Mouse (Mus musculus): ENCODE data around the gene Gm49378. TPM values are rescaled to one million over a fixed set of nuclear protein-coding genes. Genes with fewer than 3 reads are reported as not detected.
A peak's percentile ranks its signal among the peaks of the same experiment; 100 is the strongest.

Gm49378 gene
- polyA plus RNA-seq, 1 experiment from 2014 or later: 2.1 TPM

DNA sequence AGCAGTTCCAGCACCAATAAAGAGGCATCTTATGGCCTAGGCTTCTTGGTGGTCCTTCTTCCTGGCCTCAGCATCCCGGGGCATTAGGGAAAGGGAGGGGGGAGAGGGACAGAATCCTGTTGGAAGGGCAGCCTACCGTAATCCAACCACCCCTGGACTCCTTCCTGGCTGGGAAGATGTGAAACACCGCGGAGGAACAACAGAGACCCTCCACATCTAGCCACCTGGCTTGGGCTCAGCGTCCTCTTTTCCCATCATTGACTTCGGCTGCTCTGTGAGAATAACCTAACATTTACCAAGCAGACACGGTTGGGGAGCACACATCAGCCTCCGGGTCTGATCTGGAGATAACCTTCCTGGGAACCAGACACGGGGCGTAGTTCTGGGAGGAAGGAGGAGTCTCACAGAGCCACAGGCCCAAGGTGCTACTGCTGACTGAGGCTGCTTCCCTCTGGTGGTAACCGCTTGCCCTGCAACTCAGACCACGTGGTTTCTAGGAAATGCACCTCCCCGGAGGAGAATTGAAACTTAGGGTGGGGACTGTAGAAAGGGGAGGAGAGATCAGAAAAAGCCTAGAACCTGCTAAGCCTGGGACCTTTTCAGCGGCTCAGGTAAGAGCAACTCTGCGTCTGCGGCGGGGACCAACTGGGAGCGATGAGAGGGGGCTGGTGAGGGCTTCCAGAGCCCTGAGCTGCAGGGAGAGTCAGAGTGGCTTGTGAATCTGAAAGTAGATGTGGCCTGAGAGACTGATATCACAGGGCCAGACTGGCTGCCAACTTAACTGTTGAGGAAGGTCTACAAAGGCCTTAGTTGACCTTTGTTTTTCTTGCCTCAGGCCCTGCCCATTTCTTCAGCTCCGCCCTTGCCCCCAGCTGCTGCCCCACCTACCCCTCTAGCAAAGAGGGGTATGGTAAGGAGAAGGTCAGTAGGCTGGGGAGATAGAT lies 33.8 kb downstream of the Gm49378 start:
- WGBS: 14% methylated on average over 19 of the region's 19 CpGs
- peaks cover 59% of the 10 kb centered on the region for H3K36me3 ChIP-seq
- peak; percentile 82 for ATAC-seq (replicated peaks; ENCODE audit: insufficient number of reproducible peaks, insufficient read depth, low FRiP score, low read depth)

DNA sequence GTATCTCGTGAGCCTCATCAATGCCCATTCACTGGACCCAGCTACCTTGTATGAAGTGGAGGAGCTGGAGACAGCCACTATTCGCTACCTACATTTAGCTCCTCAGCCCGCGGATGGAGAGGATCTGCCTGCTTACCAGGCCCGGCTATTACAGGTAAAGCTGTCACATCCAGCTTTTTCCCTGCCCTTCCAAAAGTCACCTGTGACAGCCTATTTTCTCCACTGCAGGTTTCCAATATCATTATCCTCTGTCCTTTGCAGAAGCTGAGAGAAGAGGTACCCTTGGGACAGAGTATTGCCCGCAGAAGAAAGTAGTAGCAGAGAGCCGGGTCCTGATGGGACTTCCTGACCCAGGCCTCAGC lies 34.4 kb downstream of the Gm49378 start, which contains the start of gene Irf9:
TSS of gene Irf9 (plus strand) at position 301 of the 362 bp plus-strand sequence.
- H3K27ac ChIP-seq: peak within 1 kb of the TSS; percentile 82
- peak within 1 kb of the TSS; percentile 69 for H3K9ac ChIP-seq
- H3K27me3 ChIP-seq: no peaks in the 10 kb centered on the region
- ATAC-seq (replicated peaks; ENCODE audit: insufficient number of reproducible peaks, insufficient read depth, low FRiP score, low read depth): no peak
- H3K9me3 ChIP-seq (replicated peaks): no peaks in the 10 kb centered on the region
- WGBS: 83% methylated on average over 7 of the region's 7 CpGs
- peak within 1 kb of the TSS; percentile 55 for H3K4me3 ChIP-seq
- H3K4me2 ChIP-seq: peak within 1 kb of the TSS; percentile 75
- H3K36me3 ChIP-seq: peaks cover 61% of the 10 kb centered on the region
- H3K4me1 ChIP-seq (replicated peaks): peaks cover 18% of the 10 kb centered on the region

More for the DNA sequence above, 33.8 kb downstream of the Gm49378 start:
- Histone ChIP-seq H3K4me2 (peak overlapping the region; percentile 75), H3K4me1 (replicated peaks) (peaks cover 18% of the 10 kb centered on the region), H3K27ac (peak overlapping the region; percentile 82), H3K9me3 (replicated peaks) (no peaks in the 10 kb centered on the region), H3K9ac (peak overlapping the region; percentile 69), H3K27me3 (no peaks in the 10 kb centered on the region), H3K4me3 (peak overlapping the region; percentile 55)

DNA sequence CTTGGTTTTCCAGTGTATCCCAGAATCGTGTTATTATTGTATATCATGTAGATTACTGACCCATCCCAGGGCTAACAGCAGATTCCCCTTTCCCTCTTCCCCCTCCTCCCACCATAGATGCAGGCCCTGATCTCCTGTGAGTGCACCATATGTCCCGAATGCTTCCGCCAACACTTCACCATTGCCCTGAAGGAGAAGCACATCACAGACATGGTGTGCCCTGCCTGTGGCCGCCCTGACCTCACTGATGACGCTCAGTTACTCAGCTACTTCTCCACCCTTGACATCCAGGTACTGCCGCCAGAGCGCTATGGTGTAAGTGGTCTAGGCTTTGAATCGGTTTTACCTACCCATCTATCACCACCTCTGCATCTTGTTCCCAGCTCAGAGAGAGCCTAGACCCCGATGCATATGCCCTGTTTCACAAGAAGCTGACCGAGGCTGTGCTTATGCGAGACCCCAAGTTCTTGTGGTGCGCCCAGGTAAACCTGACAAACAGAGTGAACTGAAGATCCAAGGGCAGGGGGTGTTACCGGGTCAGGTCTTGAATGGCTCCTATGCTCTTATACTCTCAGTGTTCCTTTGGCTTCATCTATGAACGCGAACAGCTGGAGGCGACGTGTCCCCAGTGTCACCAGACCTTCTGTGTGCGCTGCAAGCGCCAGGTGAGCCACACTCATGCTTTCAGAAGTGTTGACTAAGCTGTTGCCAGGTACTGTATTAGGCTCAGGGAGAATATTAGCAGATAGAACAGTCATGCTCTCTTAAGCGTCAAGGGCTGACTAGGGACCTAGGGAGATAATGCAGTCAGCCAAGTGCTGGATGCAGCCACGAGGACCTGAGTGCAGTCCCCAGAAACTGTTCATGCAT lies 38.9 kb downstream of the Gm49378 start:
- Histone ChIP-seq H3K4me3 (no peak overlapping the region), H3K9me3 (replicated peaks) (no peaks in the 10 kb centered on the region), H3K4me1 (replicated peaks) (peaks cover 4% of the 10 kb centered on the region; the same call in 1 of the 2 replicates), H3K27ac (no peak overlapping the region), H3K27me3 (no peaks in the 10 kb centered on the region), H3K36me3 (peaks cover 80% of the 10 kb centered on the region), H3K9ac (no peak overlapping the region), H3K4me2 (no peak overlapping the region)
- ATAC-seq (replicated peaks; ENCODE audit: insufficient number of reproducible peaks, insufficient read depth, low FRiP score, low read depth): no peak
- WGBS: 93% methylated on average over 21 of the region's 21 CpGs

DNA sequence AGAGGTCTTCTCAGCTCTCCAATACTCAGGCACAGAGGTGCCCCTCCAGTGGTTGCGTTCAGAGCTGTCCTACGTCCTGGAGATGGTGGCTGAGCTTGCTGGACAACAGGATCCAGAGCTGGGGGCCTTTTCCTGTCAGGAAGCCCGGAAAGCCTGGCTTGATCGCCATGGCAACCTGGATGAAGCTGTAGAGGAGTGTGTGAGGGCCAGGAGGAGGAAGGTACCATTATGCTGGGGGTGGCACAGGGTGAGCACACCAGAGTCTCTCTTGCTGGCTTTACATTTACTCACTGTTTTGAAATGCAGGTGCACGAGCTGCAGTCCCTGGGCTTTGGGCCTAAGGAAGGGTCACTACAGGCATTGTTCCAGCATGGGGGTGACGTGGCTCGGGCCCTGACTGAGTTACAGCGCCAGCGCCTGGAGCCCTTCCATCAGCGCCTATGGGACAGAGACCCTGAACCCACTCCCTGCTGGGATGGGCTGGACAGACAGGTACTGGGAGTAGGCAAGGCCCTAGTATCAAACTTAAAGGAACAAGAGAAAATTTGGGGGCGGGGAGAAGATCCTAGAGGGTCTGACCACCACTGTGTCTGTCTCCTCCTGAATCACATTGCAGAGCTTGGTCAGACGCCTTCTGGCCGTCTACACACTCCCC lies 41.5 kb downstream of the Gm49378 start:
- H3K27ac ChIP-seq: 0 out of 2 replicates have a peak overlapping the region, but pooled peaks have one; percentile 4
- peaks cover 16% of the 10 kb centered on the region for H3K4me1 ChIP-seq (replicated peaks)
- WGBS: 76% methylated on average over 13 of the region's 13 CpGs
- H3K36me3 ChIP-seq: peaks cover 58% of the 10 kb centered on the region
- no peaks in the 10 kb centered on the region for H3K27me3 ChIP-seq
- no peaks in the 10 kb centered on the region for H3K9me3 ChIP-seq (replicated peaks)
- no peak overlapping the region for H3K4me3 ChIP-seq
- ATAC-seq (replicated peaks; ENCODE audit: insufficient number of reproducible peaks, insufficient read depth, low FRiP score, low read depth): no peak
- H3K4me2 ChIP-seq: no peak overlapping the region
- H3K9ac ChIP-seq: no peak overlapping the region

DNA sequence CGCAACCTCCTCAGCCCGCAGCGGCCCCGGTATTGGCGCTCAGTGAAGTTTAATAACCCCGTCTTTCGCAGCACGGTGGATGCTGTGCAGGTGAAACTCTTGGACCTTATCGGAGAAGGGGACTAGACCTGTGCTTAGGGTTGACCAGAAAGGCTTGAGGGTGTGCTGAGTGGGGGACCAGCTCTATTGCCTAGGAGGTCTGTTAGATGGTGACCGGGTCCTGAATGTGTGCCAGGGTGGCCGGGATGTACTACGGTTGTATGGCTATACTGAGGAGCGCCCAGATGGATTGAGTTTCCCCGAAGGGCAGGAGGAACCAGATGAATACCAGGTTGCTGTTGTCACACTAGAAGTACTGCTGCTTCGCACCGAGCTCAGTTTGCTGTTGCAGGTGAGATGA lies 45.5 kb downstream of the Gm49378 start:
- no peaks in the 10 kb centered on the region for H3K27me3 ChIP-seq
- peaks cover 34% of the 10 kb centered on the region for H3K36me3 ChIP-seq
- H3K4me1 ChIP-seq (replicated peaks): peaks cover 26% of the 10 kb centered on the region
- peak overlapping the region; percentile 88 for H3K9ac ChIP-seq
- peak overlapping the region; percentile 92 for H3K4me2 ChIP-seq
- H3K4me3 ChIP-seq: peak overlapping the region; percentile 85
- peak overlapping the region; percentile 96 for H3K27ac ChIP-seq
- WGBS: 2% methylated on average over 16 of the region's 16 CpGs
- ATAC-seq (replicated peaks; ENCODE audit: insufficient number of reproducible peaks, insufficient read depth, low FRiP score, low read depth): no peak
- no peaks in the 10 kb centered on the region for H3K9me3 ChIP-seq (replicated peaks)

DNA sequence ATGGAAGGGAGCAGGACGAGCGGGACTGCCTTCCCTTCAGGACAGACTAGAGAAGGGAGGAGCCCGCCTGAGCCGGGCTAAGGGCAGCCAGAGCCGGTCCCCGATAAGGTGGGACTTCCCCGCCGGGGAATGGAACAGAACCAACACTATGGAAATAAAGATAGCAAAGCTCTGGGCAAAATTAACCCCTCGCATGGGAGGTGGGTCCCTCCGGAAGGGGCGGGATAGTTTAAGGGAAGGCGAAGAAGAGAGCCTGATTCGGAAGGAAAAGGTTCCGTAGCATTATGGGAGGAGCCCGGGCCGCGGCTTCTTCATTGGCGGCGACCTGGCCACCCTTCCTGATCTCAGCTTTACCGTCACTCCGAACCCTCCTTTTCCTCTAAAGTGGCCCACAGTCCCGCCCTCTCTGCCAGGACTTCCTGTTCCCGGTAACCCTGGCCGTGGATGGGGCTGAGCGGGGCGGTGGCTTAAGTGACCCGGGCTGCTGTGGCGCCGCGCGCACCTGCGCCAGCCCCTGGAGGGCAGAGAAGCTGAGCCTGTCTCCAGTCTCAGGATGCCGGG lies 46.3 kb downstream of the Gm49378 start, which contains the start of gene Rnf31:
TSS of gene Rnf31 (plus strand) at position 378 of the 561 bp plus-strand sequence.
- H3K4me1 ChIP-seq (replicated peaks): peaks cover 26% of the 10 kb centered on the region
- no peaks in the 10 kb centered on the region for H3K27me3 ChIP-seq
- H3K9ac ChIP-seq: peak within 1 kb of the TSS; percentile 88
- peak within 1 kb of the TSS; percentile 96 for H3K27ac ChIP-seq
- peak; percentile 89 for ATAC-seq (replicated peaks; ENCODE audit: insufficient number of reproducible peaks, insufficient read depth, low FRiP score, low read depth)
- no peaks in the 10 kb centered on the region for H3K9me3 ChIP-seq (replicated peaks)
- H3K36me3 ChIP-seq: peaks cover 29% of the 10 kb centered on the region
- peak within 1 kb of the TSS; percentile 92 for H3K4me2 ChIP-seq
- under 1% methylated on average over 33 of the region's 33 CpGs for WGBS
- H3K4me3 ChIP-seq: peak within 1 kb of the TSS; percentile 85

DNA sequence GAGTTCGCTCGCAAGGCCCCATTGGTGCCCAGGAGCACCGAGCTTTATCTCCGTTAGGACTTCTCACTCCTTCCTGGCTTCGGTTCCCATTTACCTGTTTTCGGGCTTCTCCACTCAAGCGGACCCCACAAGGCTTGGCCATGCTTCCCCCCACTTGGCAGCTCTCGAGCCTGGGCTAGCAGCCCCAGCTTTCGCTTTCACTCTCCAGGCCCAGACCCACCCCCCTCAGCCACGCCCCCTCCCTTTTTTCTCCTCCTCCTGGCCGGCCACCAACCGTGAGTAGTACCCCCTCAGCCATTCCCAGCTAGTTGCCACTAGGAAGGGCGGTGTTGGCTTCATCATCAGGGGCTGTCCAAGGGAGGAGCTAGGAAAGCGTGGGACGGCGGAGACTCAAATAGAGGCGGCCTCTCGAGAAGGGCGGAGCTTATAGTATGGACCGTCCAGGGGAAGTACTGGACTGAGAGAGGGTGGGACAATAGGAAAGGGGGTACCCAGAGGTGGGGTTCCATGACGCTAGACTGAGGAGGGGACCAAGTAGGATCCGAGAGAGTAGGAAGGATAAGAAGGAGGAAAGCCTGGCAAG lies 46.9 kb downstream of the Gm49378 start, which contains the start of gene Psme2:
TSS of gene Psme2 (minus strand) at position 366 of the 583 bp plus-strand sequence.
- Histone ChIP-seq H3K27ac (peak within 1 kb of the TSS; percentile 96), H3K27me3 (no peaks in the 10 kb centered on the region), H3K4me1 (replicated peaks) (peaks cover 27% of the 10 kb centered on the region), H3K36me3 (peaks cover 24% of the 10 kb centered on the region), H3K4me2 (peak within 1 kb of the TSS; percentile 92), H3K4me3 (peak within 1 kb of the TSS; percentile 85), H3K9ac (peak within 1 kb of the TSS; percentile 88), H3K9me3 (replicated peaks) (no peaks in the 10 kb centered on the region)
- under 1% methylated on average over 22 of the region's 22 CpGs for WGBS
- peak; percentile 96 for ATAC-seq (replicated peaks; ENCODE audit: insufficient number of reproducible peaks, insufficient read depth, low FRiP score, low read depth)

DNA sequence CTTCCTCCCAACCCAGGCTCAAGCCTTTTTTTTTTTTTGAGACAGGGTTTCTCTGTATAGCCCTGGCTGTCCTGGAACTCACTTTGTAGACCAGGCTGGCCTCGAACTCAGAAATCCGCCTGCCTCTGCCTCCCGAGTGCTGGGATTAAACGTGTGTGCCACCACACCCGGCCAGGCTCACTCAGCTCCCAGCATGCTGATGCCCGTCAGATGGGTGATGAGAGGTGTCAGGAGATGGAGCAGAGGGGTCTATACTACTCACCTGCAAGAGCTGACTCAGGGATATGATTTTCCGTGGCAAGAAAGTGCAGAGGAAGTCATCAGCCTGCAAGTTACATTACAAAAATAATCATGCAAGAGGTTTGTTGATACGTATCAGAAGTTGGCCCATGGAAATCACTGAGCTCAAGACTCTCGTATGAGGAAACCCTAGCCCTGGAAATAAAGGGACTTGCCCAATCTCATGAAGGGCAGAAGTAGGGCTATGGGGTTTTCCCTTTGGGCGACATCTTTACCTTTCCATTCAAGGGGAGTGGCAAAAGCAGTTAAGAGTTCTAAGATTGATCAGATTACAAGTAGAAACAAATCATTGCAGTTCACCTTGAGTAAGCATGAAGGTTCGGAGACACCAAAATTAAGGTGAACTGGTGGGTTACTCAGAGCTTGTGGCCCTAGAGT lies 47.8 kb downstream of the Gm49378 start:
- 77% methylated on average over 11 of the region's 11 CpGs for WGBS
- H3K9ac ChIP-seq: peak overlapping the region; percentile 61; the same call in 1 of the 2 replicates
- H3K27me3 ChIP-seq: no peaks in the 10 kb centered on the region
- peaks cover 14% of the 10 kb centered on the region; the same call in 1 of the 2 replicates for H3K36me3 ChIP-seq
- H3K4me3 ChIP-seq: peak overlapping the region; percentile 85
- H3K4me2 ChIP-seq: peak overlapping the region; percentile 92
- H3K27ac ChIP-seq: peak overlapping the region; percentile 96
- ATAC-seq (replicated peaks; ENCODE audit: insufficient number of reproducible peaks, insufficient read depth, low FRiP score, low read depth): no peak
- no peaks in the 10 kb centered on the region for H3K9me3 ChIP-seq (replicated peaks)
- peaks cover 33% of the 10 kb centered on the region for H3K4me1 ChIP-seq (replicated peaks)

DNA sequence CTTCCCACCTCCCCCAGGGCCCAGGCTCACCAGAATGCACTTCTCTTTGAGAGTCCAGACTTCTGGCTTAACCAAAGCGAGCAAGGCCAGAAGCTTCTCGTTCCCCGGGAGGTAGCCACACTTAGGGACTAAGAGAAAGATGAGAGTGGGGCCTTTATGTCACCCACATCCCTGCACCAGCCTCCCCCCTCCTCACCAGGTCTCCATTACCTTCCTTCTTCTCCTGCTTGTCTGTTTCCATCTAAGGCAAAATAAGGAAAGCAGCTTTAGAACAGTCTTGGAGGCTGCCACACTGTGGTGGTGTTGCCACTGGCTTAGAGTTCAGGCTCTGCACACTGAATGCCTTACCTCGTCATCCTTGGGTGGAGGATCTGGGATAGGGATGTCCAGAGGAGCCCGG lies 48.4 kb downstream of the Gm49378 start:
- no peak overlapping the region for H3K27ac ChIP-seq
- peaks cover 38% of the 10 kb centered on the region for H3K4me1 ChIP-seq (replicated peaks)
- H3K9ac ChIP-seq: no peak overlapping the region
- ATAC-seq (replicated peaks; ENCODE audit: insufficient number of reproducible peaks, insufficient read depth, low FRiP score, low read depth): no peak
- H3K9me3 ChIP-seq (replicated peaks): no peaks in the 10 kb centered on the region
- H3K27me3 ChIP-seq: no peaks in the 10 kb centered on the region
- H3K36me3 ChIP-seq: peaks cover 8% of the 10 kb centered on the region; the same call in 1 of the 2 replicates
- WGBS: 86% methylated on average over 5 of the region's 5 CpGs
- H3K4me3 ChIP-seq: 0 out of 2 replicates have a peak overlapping the region, but pooled peaks have one; percentile 85
- H3K4me2 ChIP-seq: no peak overlapping the region

DNA sequence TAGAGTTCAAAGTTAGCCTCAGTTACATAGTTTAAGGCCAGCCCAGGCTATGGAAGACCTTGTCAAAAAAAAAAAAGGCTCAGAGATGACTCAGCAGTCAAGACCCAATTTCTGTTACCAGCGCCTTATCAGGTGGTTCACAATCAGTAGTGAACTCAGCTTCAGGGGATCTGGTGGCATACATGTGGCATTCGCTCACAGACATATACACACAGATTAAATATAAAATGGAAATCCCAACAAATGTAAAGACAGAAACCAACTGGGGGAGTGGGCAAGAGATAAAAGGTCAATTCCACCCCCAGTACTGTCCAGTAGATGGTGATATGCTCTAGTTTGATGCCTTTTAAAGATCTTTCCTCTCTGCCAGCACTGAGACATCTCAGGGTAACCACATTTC lies 51.5 kb downstream of the Gm49378 start:
- 89% methylated on average over 2 of the region's 2 CpGs for WGBS
- Histone ChIP-seq H3K4me1 (replicated peaks) (peaks cover 23% of the 10 kb centered on the region), H3K4me2 (no peak overlapping the region), H3K27me3 (no peaks in the 10 kb centered on the region), H3K9ac (no peak overlapping the region), H3K9me3 (replicated peaks) (no peaks in the 10 kb centered on the region), H3K4me3 (no peak overlapping the region), H3K36me3 (peaks cover 14% of the 10 kb centered on the region; the same call in 1 of the 2 replicates), H3K27ac (no peak overlapping the region)
- ATAC-seq (replicated peaks; ENCODE audit: insufficient number of reproducible peaks, insufficient read depth, low FRiP score, low read depth): no peak

All from heart, embryonic 15.5 days (tissue).